Mouse (Mus musculus): ENCODE measurements around the gene Misp.

GRCm38 (mm10) chr10:79873715-79874289, 53.0 kb downstream of the Misp start:
- TF ChIP-seq CTCF (IDR thresholded peaks at IDR 0.05; ENCODE audit: low read depth, low read length), result no peak
- no peak for TF ChIP-seq POLR2A (IDR thresholded peaks at IDR 0.05; ENCODE audit: borderline replicate concordance, low read depth, low read length)

Data from bone marrow macrophage, adult 2 months (primary cell).